Mouse (Mus musculus) midbrain, postnatal 0 days (tissue): ENCODE measurements around the gene Tnfrsf8. TPM values are rescaled to one million over a fixed set of nuclear protein-coding genes. Genes with fewer than 3 reads are reported as not detected.
"Not testable (repeated sequence)": the region's sequence is repeated elsewhere in the genome, so short reads cannot be mapped to it uniquely, and the experiment has no call there.

Experiments used
- ATAC-seq: fragments of 200-750 bp; cut with Nextera tagmentation; 2 replicates; pipeline ENCODE4 v1.8.0; 2017; ENCODE audit warnings: moderate number of reproducible peaks, mild to moderate bottlenecking, moderate TSS enrichment, moderate library complexity; ENCODE audit not compliant: low FRiP score
- DNase-seq: peaks from one replicate; pipeline ENCODE4 v3.0.0-alpha.2; 2015; ENCODE audit warnings: low spot score
- H3K27ac ChIP-seq: fragments of 300-500 bp; sonication (generic); 2 replicates; pipeline ENCODE4 v1.5.1; 2014; ENCODE audit warnings: low read depth, mild to moderate bottlenecking, low read length, mixed read lengths
- H3K27me3 ChIP-seq: fragments of 300-500 bp; sonication (generic); 2 replicates; pipeline ENCODE4 v1.6.1; 2014; ENCODE audit warnings: low read length, control low read depth, mixed read lengths; ENCODE audit not compliant: insufficient read depth
- H3K36me3 ChIP-seq: fragments of 300-500 bp; sonication (generic); 2 replicates; pipeline ENCODE4 v1.6.1; 2014; ENCODE audit warnings: low read length, control low read depth, mixed read lengths; ENCODE audit not compliant: insufficient read depth
- H3K4me1 ChIP-seq: fragments of 300-500 bp; sonication (generic); 2 replicates; pipeline ENCODE4 v1.6.1; 2014; ENCODE audit warnings: mild to moderate bottlenecking, control low read depth, antibody characterized with exemption, low read length, mixed read lengths; ENCODE audit not compliant: insufficient read depth
- H3K4me2 ChIP-seq: fragments of 300-500 bp; sonication (generic); 2 replicates; pipeline ENCODE4 v1.6.1; 2014; ENCODE audit warnings: low read depth, mild to moderate bottlenecking, low read length, mixed read lengths; ENCODE audit not compliant: poor library complexity, severe bottlenecking
- H3K4me3 ChIP-seq: fragments of 300-500 bp; sonication (generic); 2 replicates; pipeline ENCODE4 v1.5.1; 2014; ENCODE audit warnings: low read depth, mild to moderate bottlenecking, low read length, moderate library complexity
- H3K9ac ChIP-seq: fragments of 300-500 bp; sonication (generic); replicated peaks from 2 replicates; pipeline ENCODE4 v1.6.1; 2014; ENCODE audit warnings: mild to moderate bottlenecking, low read length, moderate library complexity, mixed read lengths; ENCODE audit not compliant: poor library complexity, severe bottlenecking
- H3K9me3 ChIP-seq: fragments of 300-500 bp; sonication (generic); 2 replicates; pipeline ENCODE4 v1.6.1; 2016; ENCODE audit warnings: low read length, control low read depth
- CTCF ChIP-seq: IDR thresholded peaks from 2 replicates; pipeline ENCODE4 v1.5.1; 2016; ENCODE audit warnings: antibody characterized with exemption, mild to moderate bottlenecking
- WGBS: fragments of 180-500 bp; shearing (Covaris S2); extraction: QIAGEN DNeasy Blood & Tissue Kit; methylation state at CpG from one replicate; pipeline ENCODE4 v1.1.7; 2014; 5-methylcytosine and 5-hydroxymethylcytosine counted together
- polyA plus RNA-seq: library from polyadenylated mRNA; unstranded; fragments of >200 nt; fragmentation: Nextera tagmentation; extraction: Ambion mirVana; gene quantifications from 2 replicates; pipeline ENCODE4 v1.2.1, GENCODE M21; 2015
- total RNA-seq: library from RNA; depleted of rRNA; stranded (reverse); fragments of >200 nt; gene quantifications from 2 replicates; pipeline ENCODE4 v1.2.3, GENCODE M21; 2014

Tnfrsf8 gene
- total and polyA plus RNA-seq, 2 experiments from 2014 or later = 3.0 to 3.3 TPM

GRCm38 (mm10) chr4:145313966-145314365 is 998 bp downstream of the Tnfrsf8 start:
- no peak for ATAC-seq
- H3K4me3 ChIP-seq = no peak overlapping the region
- TF ChIP-seq CTCF = no peak
- no peak overlapping the region for H3K4me2 ChIP-seq
- WGBS = 77% methylated on average over 4 of the region's 4 CpGs
- no peaks in the 10 kb centered on the region for H3K36me3 ChIP-seq
- H3K9me3 ChIP-seq = no peaks in the 10 kb centered on the region
- peaks cover 4% of the 10 kb centered on the region; the same call in 1 of the 2 replicates for H3K27me3 ChIP-seq
- no peak overlapping the region for H3K27ac ChIP-seq
- no peak overlapping the region for H3K9ac ChIP-seq
- no peak for DNase-seq
- H3K4me1 ChIP-seq = no peaks in the 10 kb centered on the region

- Histone ChIP-seq H3K9me3 (no peaks in the 10 kb centered on the region), H3K4me1 (no peaks in the 10 kb centered on the region), H3K27ac (no peak overlapping the region), H3K27me3 (peaks cover 4% of the 10 kb centered on the region; the same call in 1 of the 2 replicates), H3K4me2 (no peak overlapping the region), H3K36me3 (no peaks in the 10 kb centered on the region), H3K4me3 (no peak overlapping the region), H3K9ac (no peak overlapping the region)
- ATAC-seq (no peak), DNase-seq (no peak)
- 84% methylated on average over 3 of the region's 3 CpGs for whole genome bisulfite sequencing
- no peak for TF ChIP-seq CTCF
These were observed 1.7 kb downstream of the Tnfrsf8 start for GRCm38 (mm10) chr4:145313256-145313655.

- DNase-seq (no peak), ATAC-seq (no peak)
- Histone ChIP-seq H3K4me1 (no peaks in the 10 kb centered on the region), H3K27ac (no peak overlapping the region), H3K36me3 (no peaks in the 10 kb centered on the region), H3K9ac (no peak overlapping the region), H3K9me3 (no peaks in the 10 kb centered on the region), H3K4me3 (no peak overlapping the region), H3K27me3 (peaks cover 4% of the 10 kb centered on the region; the same call in 1 of the 2 replicates), H3K4me2 (no peak overlapping the region)
- 75% methylated on average over 7 of the region's 7 CpGs for WGBS
- TF ChIP-seq CTCF = no peak
These were observed 2.4 kb downstream of the Tnfrsf8 start for GRCm38 (mm10) chr4:145312530-145312929.

GRCm38 (mm10) chr4:145310859-145311258 is 4.1 kb downstream of the Tnfrsf8 start:
- TF ChIP-seq CTCF = no peak
- H3K36me3 ChIP-seq = no peaks in the 10 kb centered on the region
- H3K4me2 ChIP-seq = no peak overlapping the region
- H3K9me3 ChIP-seq = no peaks in the 10 kb centered on the region
- DNase-seq = no peak
- ATAC-seq = no peak
- H3K4me1 ChIP-seq = no peaks in the 10 kb centered on the region
- H3K27me3 ChIP-seq = peaks cover 4% of the 10 kb centered on the region; the same call in 1 of the 2 replicates
- no peak overlapping the region for H3K27ac ChIP-seq
- no peak overlapping the region for H3K9ac ChIP-seq
- 89% methylated on average over 2 of the region's 2 CpGs for WGBS
- no peak overlapping the region for H3K4me3 ChIP-seq

- WGBS = 50% methylated on average over 4 of the region's 4 CpGs
- no peak overlapping the region for H3K4me3 ChIP-seq
- DNase-seq (no peak), ATAC-seq (no peak)
- H3K27ac ChIP-seq = no peak overlapping the region
- no peak overlapping the region for H3K9ac ChIP-seq
- H3K9me3 ChIP-seq = no peaks in the 10 kb centered on the region
- no peaks in the 10 kb centered on the region for H3K4me1 ChIP-seq
- TF ChIP-seq CTCF = no peak
- no peaks in the 10 kb centered on the region for H3K36me3 ChIP-seq
- no peak overlapping the region for H3K4me2 ChIP-seq
- no peaks in the 10 kb centered on the region for H3K27me3 ChIP-seq
These were observed 8.5 kb downstream of the Tnfrsf8 start for GRCm38 (mm10) chr4:145306422-145306821.

- H3K9me3 ChIP-seq, H3K4me3 ChIP-seq, H3K27ac ChIP-seq, H3K4me2 ChIP-seq, H3K9ac ChIP-seq, DNase-seq, ATAC-seq, H3K36me3 ChIP-seq, H3K27me3 ChIP-seq, H3K4me1 ChIP-seq: not testable (repeated sequence)
- WGBS = 53% methylated on average over 2 of the region's 2 CpGs
These were observed 9.2 kb downstream of the Tnfrsf8 start for GRCm38 (mm10) chr4:145305661-145306362.
